Mouse (Mus musculus): ENCODE data around the gene Gphb5.

DNA sequence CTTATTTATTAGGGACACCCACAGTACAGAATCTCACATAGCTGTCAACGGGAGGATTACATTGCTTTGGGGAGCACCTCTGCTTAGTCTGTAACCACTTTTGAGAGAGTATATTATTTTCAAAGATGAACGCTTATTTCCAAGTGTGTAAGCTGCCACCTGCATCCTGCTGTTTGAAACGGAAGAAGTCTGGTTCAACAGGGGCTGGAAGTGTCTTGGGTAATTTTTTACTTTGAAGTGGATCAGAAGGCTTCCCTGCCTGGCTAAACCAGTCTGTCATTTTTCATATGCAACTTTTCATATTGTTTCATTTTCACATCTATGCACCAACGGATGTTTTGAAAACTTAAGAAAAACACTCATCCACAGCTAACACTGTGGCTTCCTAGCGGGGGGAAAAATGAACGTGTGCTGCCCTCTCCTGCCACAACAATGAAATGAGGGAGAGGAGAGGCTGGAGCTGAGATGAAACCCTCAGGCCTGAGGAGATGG lies 32.9 kb upstream of the Gphb5 start:
- no peak for TF ChIP-seq POLR2A (IDR thresholded peaks at IDR 0.05; ENCODE audit: low read depth, low read length)
- TF ChIP-seq CTCF (IDR thresholded peaks at IDR 0.05; ENCODE audit: extremely low read depth, insufficient read depth, insufficient read length, insufficient replicate concordance), result no peak
